Mouse (Mus musculus): ENCODE results near the gene Gm20828. TPM values are rescaled to one million over a fixed set of nuclear protein-coding genes. Genes with fewer than 3 reads are reported as not detected.
"Not testable (repeated sequence)": the region's sequence is repeated elsewhere in the genome, so short reads cannot be mapped to it uniquely, and the experiment has no call there.

The Gm20828 gene
- total RNA-seq (2021): not detected
- long read RNA-seq, experiment 1: 0 reads
- long read RNA-seq, experiment 2: 0 reads

GRCm38 (mm10) chrY:11199274-11199673, at the start of gene Gm20828:
Gene Gm20828 (minus strand): TSS chrY:11199374.
- DNase-seq (ENCODE audit: low spot score in 2 of 2): not testable (repeated sequence)
